Mouse (Mus musculus): ENCODE measurements around the gene Dtl. TPM values are rescaled to one million over a fixed set of nuclear protein-coding genes. Genes with fewer than 3 reads are reported as not detected.

The Dtl gene
- polyA plus RNA-seq, 1 experiment from 2014 or later: 55.7 TPM

GRCm38 (mm10) chr1:191604690-191605089 is 29.3 kb upstream of the Dtl start:
- H3K27me3 ChIP-seq (ENCODE audit: insufficient read depth, poor library complexity, severe bottlenecking): no peaks in the 10 kb centered on the region
- 83% methylated on average over 3 of the region's 3 CpGs for WGBS
- H3K4me3 ChIP-seq: no peak overlapping the region
- no peaks in the 10 kb centered on the region for H3K4me1 ChIP-seq (replicated peaks)
- H3K36me3 ChIP-seq: peaks cover 92% of the 10 kb centered on the region
- no peak for DNase-seq (ENCODE audit: low spot score)
- H3K27ac ChIP-seq: no peak overlapping the region
- no peaks in the 10 kb centered on the region for H3K9me3 ChIP-seq

- peaks cover 92% of the 10 kb centered on the region for H3K36me3 ChIP-seq
- H3K9me3 ChIP-seq: no peaks in the 10 kb centered on the region
- DNase-seq (ENCODE audit: low spot score): no peak
- no peaks in the 10 kb centered on the region for H3K27me3 ChIP-seq (ENCODE audit: insufficient read depth, poor library complexity, severe bottlenecking)
- H3K4me3 ChIP-seq: no peak overlapping the region
- H3K27ac ChIP-seq: no peak overlapping the region
- no peaks in the 10 kb centered on the region for H3K4me1 ChIP-seq (replicated peaks)
- 88% methylated on average over 5 of the region's 5 CpGs for WGBS
These were observed 23.9 kb upstream of the Dtl start for GRCm38 (mm10) chr1:191599210-191599609.

- DNase-seq (ENCODE audit: low spot score): no peak
- Histone ChIP-seq H3K27ac (no peak overlapping the region), H3K9me3 (no peaks in the 10 kb centered on the region), H3K36me3 (peaks cover 90% of the 10 kb centered on the region), H3K4me3 (no peak overlapping the region), H3K27me3 (ENCODE audit: insufficient read depth, poor library complexity, severe bottlenecking) (no peaks in the 10 kb centered on the region), H3K4me1 (replicated peaks) (no peaks in the 10 kb centered on the region)
- 96% methylated on average over 8 of the region's 8 CpGs for WGBS
These were observed 20.7 kb upstream of the Dtl start for GRCm38 (mm10) chr1:191596076-191596475.

- no peaks in the 10 kb centered on the region for H3K9me3 ChIP-seq
- DNase-seq (ENCODE audit: low spot score): no peak
- no peak overlapping the region for H3K4me3 ChIP-seq
- no peak overlapping the region for H3K27ac ChIP-seq
- peaks cover 94% of the 10 kb centered on the region for H3K36me3 ChIP-seq
- no peaks in the 10 kb centered on the region for H3K4me1 ChIP-seq (replicated peaks)
- 94% methylated on average over 12 of the region's 12 CpGs for WGBS
- H3K27me3 ChIP-seq (ENCODE audit: insufficient read depth, poor library complexity, severe bottlenecking): no peaks in the 10 kb centered on the region
These were observed 16.8 kb upstream of the Dtl start for GRCm38 (mm10) chr1:191592016-191592720.

- no peak for DNase-seq (ENCODE audit: low spot score)
- H3K36me3 ChIP-seq: peaks cover 93% of the 10 kb centered on the region
These were observed 13.4 kb upstream of the Dtl start for GRCm38 (mm10) chr1:191588749-191589148.

GRCm38 (mm10) chr1:191587062-191587461 is 11.7 kb upstream of the Dtl start:
- H3K36me3 ChIP-seq: peaks cover 94% of the 10 kb centered on the region
- no peaks in the 10 kb centered on the region for H3K27me3 ChIP-seq (ENCODE audit: insufficient read depth, poor library complexity, severe bottlenecking)
- whole genome bisulfite sequencing: 97% methylated on average over 3 of the region's 3 CpGs

More at GRCm38 (mm10) chr1:191588749-191589148, 13.4 kb upstream of the Dtl start:
- H3K9me3 ChIP-seq: no peaks in the 10 kb centered on the region
- no peak overlapping the region for H3K4me3 ChIP-seq
- WGBS: 96% methylated on average over 2 of the region's 2 CpGs
- H3K4me1 ChIP-seq (replicated peaks): no peaks in the 10 kb centered on the region
- no peaks in the 10 kb centered on the region for H3K27me3 ChIP-seq (ENCODE audit: insufficient read depth, poor library complexity, severe bottlenecking)
- H3K27ac ChIP-seq: no peak overlapping the region

GRCm38 (mm10) chr1:191585704-191586103 is 10.4 kb upstream of the Dtl start:
- no peak overlapping the region for H3K4me3 ChIP-seq
- no peaks in the 10 kb centered on the region for H3K4me1 ChIP-seq (replicated peaks)
- no peaks in the 10 kb centered on the region for H3K27me3 ChIP-seq (ENCODE audit: insufficient read depth, poor library complexity, severe bottlenecking)
- no peak for DNase-seq (ENCODE audit: low spot score)
- no peaks in the 10 kb centered on the region for H3K9me3 ChIP-seq
- peaks cover 91% of the 10 kb centered on the region for H3K36me3 ChIP-seq
- 91% methylated on average over 2 of the region's 2 CpGs for WGBS
- H3K27ac ChIP-seq: no peak overlapping the region

More at GRCm38 (mm10) chr1:191587062-191587461, 11.7 kb upstream of the Dtl start:
- DNase-seq (ENCODE audit: low spot score): no peak
- Histone ChIP-seq H3K27ac (no peak overlapping the region), H3K9me3 (no peaks in the 10 kb centered on the region), H3K4me3 (no peak overlapping the region), H3K4me1 (replicated peaks) (no peaks in the 10 kb centered on the region)

GRCm38 (mm10) chr1:191584483-191584882 is 9.1 kb upstream of the Dtl start:
- H3K27me3 ChIP-seq (ENCODE audit: insufficient read depth, poor library complexity, severe bottlenecking): no peaks in the 10 kb centered on the region
- DNase-seq (ENCODE audit: low spot score): no peak
- peaks cover 9% of the 10 kb centered on the region for H3K9me3 ChIP-seq
- H3K4me1 ChIP-seq (replicated peaks): no peaks in the 10 kb centered on the region
- H3K27ac ChIP-seq: no peak overlapping the region
- H3K36me3 ChIP-seq: peaks cover 91% of the 10 kb centered on the region
- 91% methylated on average over 4 of the region's 4 CpGs for WGBS
- H3K4me3 ChIP-seq: no peak overlapping the region

- Histone ChIP-seq H3K27ac (no peak overlapping the region), H3K4me1 (replicated peaks) (no peaks in the 10 kb centered on the region), H3K9me3 (peaks cover 11% of the 10 kb centered on the region), H3K4me3 (no peak overlapping the region), H3K27me3 (ENCODE audit: insufficient read depth, poor library complexity, severe bottlenecking) (no peaks in the 10 kb centered on the region), H3K36me3 (peaks cover 91% of the 10 kb centered on the region)
- no peak for DNase-seq (ENCODE audit: low spot score)
- 95% methylated on average over 4 of the region's 4 CpGs for WGBS
These were observed 8.5 kb upstream of the Dtl start for GRCm38 (mm10) chr1:191583836-191584235.

- 94% methylated on average over 4 of the region's 4 CpGs for WGBS
- DNase-seq (ENCODE audit: low spot score): no peak
- Histone ChIP-seq H3K27ac (no peak overlapping the region), H3K4me3 (no peak overlapping the region), H3K36me3 (peaks cover 79% of the 10 kb centered on the region), H3K4me1 (replicated peaks) (peaks cover 18% of the 10 kb centered on the region), H3K27me3 (ENCODE audit: insufficient read depth, poor library complexity, severe bottlenecking) (no peaks in the 10 kb centered on the region), H3K9me3 (peaks cover 11% of the 10 kb centered on the region)
These were observed 6.3 kb upstream of the Dtl start for GRCm38 (mm10) chr1:191581641-191582040.

GRCm38 (mm10) chr1:191579524-191579923 is 4.2 kb upstream of the Dtl start:
- no peak for DNase-seq (ENCODE audit: low spot score)
- 90% methylated on average over 3 of the region's 3 CpGs for WGBS
- H3K4me3 ChIP-seq: no peak overlapping the region
- H3K27ac ChIP-seq: no peak overlapping the region
- H3K9me3 ChIP-seq: peaks cover 11% of the 10 kb centered on the region
- peaks cover 60% of the 10 kb centered on the region for H3K36me3 ChIP-seq
- H3K4me1 ChIP-seq (replicated peaks): peaks cover 24% of the 10 kb centered on the region
- no peaks in the 10 kb centered on the region for H3K27me3 ChIP-seq (ENCODE audit: insufficient read depth, poor library complexity, severe bottlenecking)

- DNase-seq (ENCODE audit: low spot score): peak; percentile 77
- Histone ChIP-seq H3K4me1 (replicated peaks) (peaks cover 41% of the 10 kb centered on the region), H3K36me3 (peaks cover 32% of the 10 kb centered on the region), H3K27me3 (ENCODE audit: insufficient read depth, poor library complexity, severe bottlenecking) (no peaks in the 10 kb centered on the region), H3K27ac (peak overlapping the region; percentile 97), H3K4me3 (peak overlapping the region; percentile 91), H3K9me3 (peaks cover 6% of the 10 kb centered on the region)
- WGBS: under 1% methylated on average over 52 of the region's 52 CpGs
These were observed 380 bp downstream of the Dtl start for GRCm38 (mm10) chr1:191574871-191575457.

GRCm38 (mm10) chr1:191573906-191574639 is 1.3 kb downstream of the Dtl start:
- no peaks in the 10 kb centered on the region for H3K9me3 ChIP-seq
- peak; percentile 18 for DNase-seq (ENCODE audit: low spot score)
- H3K4me3 ChIP-seq: peak overlapping the region; percentile 91
- 4% methylated on average over 13 of the region's 13 CpGs for WGBS
- peaks cover 32% of the 10 kb centered on the region for H3K36me3 ChIP-seq
- H3K27ac ChIP-seq: peak overlapping the region; percentile 97
- peaks cover 41% of the 10 kb centered on the region for H3K4me1 ChIP-seq (replicated peaks)
- H3K27me3 ChIP-seq (ENCODE audit: insufficient read depth, poor library complexity, severe bottlenecking): no peaks in the 10 kb centered on the region

Measured in hindbrain, embryonic 10.5 days (tissue).